Mouse (Mus musculus) right cerebral cortex, adult 18-20 months (tissue): Measurements from ENCODE around the gene BC052040.

Source experiments
- DNase-seq: peaks from one replicate; pipeline ENCODE4 v3.0.0; 2022; ENCODE audit warnings: mixed read lengths

Gene BC052040

GRCm38 (mm10) chr2:115602116-115602515, 20.6 kb downstream of the BC052040 start:
- DNase-seq, result no peak

- DNase-seq, result no peak
Observed at GRCm38 (mm10) chr2:115604132-115604531, 22.6 kb downstream of the BC052040 start.

DNA sequence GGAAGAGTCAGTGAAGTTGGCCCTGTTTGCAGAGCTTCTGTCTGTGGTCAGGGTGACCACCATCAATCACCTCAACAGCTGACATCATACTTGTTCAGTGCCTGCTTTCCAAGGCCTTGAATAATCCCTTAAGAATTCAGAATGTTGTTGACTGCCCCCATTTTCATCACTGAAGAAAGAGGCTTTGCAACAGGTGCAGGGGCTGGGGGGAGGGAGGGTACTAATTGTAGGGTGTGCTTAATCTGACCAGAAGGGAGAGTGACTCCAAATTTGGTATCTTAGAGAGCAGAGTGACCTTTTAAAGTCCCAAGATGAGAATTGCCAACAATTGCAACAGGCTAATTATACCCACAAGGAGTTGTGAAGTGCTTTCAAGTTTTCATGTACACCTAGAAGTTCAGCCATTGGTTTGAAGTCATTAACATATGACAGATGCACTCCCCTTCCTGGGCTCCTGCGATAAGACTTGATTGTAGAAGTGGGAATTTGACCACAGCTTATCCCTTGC, 24.4 kb downstream of the BC052040 start:
- no peak for DNase-seq

DNA sequence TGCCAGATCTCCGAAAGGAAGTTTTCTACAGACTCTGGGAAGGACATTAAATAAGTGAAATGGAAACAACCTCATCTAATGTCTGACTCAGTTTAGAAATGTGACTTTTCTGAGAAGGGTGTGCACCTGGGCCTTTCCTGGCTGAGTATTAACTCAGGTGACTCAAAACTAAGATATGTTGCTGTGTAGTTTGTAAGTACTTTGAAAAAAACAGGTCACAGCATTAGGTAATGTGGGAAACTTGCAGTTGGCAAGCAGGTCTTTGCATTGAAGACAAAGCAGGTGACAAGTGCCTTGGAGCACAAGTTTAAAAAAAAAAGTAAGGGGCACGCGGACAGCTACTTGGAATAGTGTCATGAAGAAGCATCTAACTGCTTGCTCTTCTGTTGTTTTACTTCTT, 27.5 kb downstream of the BC052040 start:
- no peak for DNase-seq

- DNase-seq, result no peak
Observed at GRCm38 (mm10) chr2:115610092-115610491, 28.6 kb downstream of the BC052040 start.

- no peak for DNase-seq
Observed at GRCm38 (mm10) chr2:115610503-115610902, 29.0 kb downstream of the BC052040 start.

GRCm38 (mm10) chr2:115613830-115614520, 32.5 kb downstream of the BC052040 start:
- no peak for DNase-seq

- DNase-seq, result no peak
Observed at GRCm38 (mm10) chr2:115628471-115628870, 47.0 kb downstream of the BC052040 start.

DNA sequence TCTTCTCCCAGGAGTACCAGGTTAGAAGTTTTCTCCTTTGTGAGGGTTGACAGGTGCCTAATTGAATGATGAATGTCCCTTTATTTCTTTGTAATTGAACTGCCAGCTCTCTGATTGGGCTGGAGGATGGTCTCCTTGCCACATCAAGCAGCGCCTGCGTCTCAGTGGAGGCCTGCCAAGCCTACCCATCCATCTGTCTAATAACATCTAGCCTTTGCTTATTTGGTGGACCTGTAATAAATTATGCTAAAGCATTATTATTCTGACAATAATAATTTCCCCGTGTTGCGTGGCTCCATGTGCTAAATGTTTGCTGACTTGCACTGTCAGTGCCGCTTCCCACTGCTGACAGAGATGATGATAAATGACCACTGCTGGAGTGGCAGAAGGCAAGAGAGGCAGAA, 49.5 kb downstream of the BC052040 start:
- DNase-seq, result no peak

DNA sequence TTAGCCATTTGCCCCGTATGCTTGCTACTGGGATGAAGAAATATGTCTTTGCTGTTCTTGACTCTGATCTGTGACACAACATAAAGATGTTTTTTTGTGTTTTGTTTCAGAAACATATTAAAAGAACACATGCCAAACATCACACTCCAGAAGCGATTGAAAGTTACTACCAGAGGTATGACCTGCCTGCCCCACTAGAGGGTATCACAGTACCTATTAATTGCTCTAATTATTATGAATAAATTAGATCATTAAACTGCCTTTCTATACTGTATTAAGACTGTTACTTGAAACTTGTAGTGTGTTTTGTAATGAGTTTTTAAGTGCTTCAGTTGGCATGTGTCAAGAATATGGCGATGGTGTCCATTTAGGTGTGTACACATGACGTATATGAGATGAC, 50.3 kb downstream of the BC052040 start:
- no peak for DNase-seq

- DNase-seq, result no peak
Observed at GRCm38 (mm10) chr2:115650203-115650602, 68.7 kb downstream of the BC052040 start.

GRCm38 (mm10) chr2:115659712-115660111, 78.2 kb downstream of the BC052040 start:
- no peak for DNase-seq

DNA sequence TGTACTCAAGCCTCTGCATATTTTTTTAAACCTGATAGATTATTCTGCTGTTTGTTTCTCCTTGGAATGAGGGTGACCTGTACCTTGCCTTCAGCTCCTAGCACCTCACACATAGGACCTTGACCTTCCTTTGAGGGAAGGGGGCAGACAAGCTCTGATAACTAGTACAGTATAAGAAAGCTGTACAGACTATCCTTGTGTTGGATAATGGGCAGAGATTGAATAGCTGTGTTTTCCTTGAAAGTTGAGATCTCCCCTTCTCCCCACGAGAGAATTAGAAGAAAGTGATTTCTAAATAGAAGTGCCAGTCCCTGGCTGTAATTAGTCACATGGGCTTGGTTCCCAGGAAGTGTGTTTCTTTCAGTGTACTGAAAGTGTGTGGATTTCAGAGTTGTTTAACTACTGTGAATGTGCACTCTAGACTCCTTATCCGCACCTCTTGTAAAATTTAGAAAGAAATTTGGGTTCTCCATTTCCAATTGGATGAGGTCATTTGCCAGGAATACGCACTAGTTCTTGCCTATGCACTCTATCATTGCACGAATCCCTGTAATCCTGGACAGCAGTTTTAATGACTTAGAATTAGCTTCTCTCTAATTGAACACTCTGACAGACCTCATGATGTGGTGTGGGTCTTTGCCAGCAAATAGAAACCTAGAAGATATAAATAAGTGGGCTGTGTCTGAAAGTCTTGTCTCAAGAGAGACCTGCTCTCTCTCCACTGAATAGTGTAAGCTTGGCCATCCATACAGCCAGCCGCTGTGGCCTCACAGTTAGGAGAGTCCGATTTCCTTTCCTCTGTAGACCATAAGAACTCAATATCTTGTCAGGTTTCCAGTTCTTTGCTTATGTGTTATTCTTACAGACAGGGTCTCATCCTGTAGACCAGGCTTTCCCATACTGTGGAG, 79.0 kb downstream of the BC052040 start:
- no peak for DNase-seq

DNA sequence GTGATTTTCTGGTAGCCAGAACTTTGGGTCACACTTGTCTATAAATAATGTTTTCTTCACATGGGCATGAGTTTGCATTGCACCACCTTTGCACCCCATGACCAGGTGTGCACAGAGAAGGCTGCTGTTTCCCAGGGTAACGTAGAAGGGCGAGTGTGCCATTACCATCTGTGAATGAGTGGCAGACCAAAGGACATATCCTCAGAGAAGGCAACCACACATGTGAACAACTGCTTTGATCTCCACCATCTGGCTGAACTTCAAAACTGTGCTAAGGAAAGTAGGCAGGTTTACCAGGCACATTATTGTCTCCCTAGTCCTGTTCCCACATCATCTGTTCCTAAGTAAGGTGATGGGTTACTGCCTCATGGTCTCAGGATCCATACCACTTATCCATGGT, 86.0 kb downstream of the BC052040 start:
- DNase-seq, result no peak

- DNase-seq, result no peak
Observed at GRCm38 (mm10) chr2:115673054-115673660, 91.6 kb downstream of the BC052040 start.

DNA sequence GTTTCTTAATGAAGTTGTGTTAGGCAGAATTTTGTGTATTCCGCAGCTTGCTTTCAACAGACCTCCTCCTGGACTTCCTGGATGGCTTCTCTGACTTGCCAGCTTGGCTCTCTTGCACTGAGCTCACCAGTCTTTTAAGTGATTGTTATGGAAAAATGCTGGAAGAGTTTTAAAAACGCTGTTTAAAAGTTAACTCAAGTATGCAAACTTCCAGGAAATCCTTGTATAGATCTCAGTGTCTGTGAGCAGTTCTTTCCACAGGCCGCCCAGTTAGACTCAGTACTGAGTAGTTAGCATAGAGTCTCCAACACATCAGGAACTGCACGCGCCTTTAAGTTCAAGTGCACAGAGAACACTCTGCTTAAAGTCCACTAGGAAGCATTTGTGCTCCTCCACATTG, 97.3 kb downstream of the BC052040 start:
- no peak for DNase-seq

DNA sequence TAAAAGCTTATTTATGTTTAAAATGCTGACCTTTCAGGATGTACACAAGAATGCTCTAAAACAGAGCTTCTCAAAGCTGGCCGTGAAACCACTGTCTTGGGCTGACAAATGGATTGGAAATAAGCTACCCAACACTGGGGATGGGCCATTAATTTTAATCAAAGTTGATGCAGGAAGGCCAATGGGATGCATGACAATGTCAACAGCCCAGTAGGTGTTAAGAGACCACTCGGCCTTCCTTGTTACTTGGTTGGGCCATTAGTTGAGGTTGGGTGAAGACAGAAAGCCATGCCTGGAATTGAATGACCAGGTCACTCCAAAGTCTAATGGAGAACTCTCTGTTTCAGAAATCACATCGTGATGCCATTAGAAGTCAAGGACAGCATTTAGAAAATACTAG, 103.7 kb downstream of the BC052040 start:
- DNase-seq, result no peak

GRCm38 (mm10) chr2:115687612-115688011, 106.1 kb downstream of the BC052040 start:
- DNase-seq, result no peak

DNA sequence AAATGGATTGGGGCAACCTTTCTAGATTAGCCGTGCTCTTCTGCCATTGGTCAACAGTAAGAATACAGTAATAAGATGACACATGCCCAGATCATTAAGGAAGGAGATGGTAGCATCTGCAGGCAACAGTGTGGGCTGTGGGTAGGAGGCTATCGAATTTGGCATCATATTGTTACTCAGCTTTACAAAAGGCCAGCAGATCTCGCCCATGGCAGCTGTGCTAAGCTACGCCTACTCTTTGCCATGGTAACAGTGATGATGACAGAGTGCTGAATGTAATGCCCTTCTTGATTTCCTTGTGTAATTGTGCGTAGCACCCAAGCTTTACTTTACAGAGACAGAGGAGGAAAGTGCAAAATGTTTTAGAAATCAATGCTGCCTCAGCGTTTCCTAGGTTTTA, 106.8 kb downstream of the BC052040 start:
- DNase-seq, result peak; percentile 66

GRCm38 (mm10) chr2:115693841-115694240, 112.3 kb downstream of the BC052040 start:
- no peak for DNase-seq

GRCm38 (mm10) chr2:115694386-115694785, 112.9 kb downstream of the BC052040 start:
- no peak for DNase-seq

DNA sequence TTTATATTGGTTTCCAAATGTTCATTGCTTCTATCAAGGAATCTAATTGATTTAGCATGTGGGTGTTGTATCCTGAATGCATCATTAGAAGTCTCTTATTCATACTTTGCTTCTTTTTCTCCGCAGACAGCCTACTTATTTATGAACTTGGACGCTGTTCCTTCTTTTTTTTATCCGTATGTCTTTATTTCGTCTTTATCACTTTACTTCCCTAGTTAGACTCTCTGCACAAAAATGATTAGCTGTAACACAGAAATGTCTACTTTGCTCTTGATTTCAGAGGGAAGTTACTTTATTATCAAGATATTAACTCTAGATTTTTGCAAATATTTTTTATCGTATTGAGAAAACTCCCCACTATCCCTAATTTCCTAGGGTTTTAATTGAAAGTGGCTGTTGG, 117.5 kb downstream of the BC052040 start:
- no peak for DNase-seq

GRCm38 (mm10) chr2:115702610-115703009, 121.1 kb downstream of the BC052040 start:
- DNase-seq, result no peak

DNA sequence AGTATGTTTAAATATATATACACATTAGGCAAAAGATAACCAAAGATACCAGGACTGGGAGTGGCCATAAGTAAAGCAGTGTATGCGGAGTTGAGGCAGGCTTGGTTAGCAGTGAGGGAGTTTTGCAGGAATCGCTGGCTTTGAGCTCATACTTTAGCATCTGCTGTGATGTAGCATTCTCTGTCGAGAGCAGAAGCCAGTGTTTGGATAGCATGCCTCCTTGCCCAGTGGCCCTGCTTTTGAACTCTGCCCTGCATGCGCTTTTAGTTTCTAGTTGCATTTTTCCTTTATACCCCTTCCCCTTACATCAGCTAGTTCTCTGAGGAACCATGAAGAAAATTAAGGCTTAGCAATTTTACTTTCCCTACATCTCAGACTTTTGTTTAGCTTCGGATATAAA, 136.0 kb downstream of the BC052040 start:
- DNase-seq, result no peak
